Mouse (Mus musculus) forebrain, embryonic 14.5 days (tissue): Measurements from ENCODE around the gene Bex6. TPM values are rescaled to one million over a fixed set of nuclear protein-coding genes. Genes with fewer than 3 reads are reported as not detected.
"Not testable (repeated sequence)": the region's sequence is repeated elsewhere in the genome, so short reads cannot be mapped to it uniquely, and the experiment has no call there.

Source experiments
- ATAC-seq: fragments of 200-750 bp; cut with Nextera tagmentation; 2 replicates; pipeline ENCODE4 v1.8.0; 2017; ENCODE audit warnings: mild to moderate bottlenecking, moderate library complexity
- DNase-seq: peaks from one replicate; pipeline ENCODE4 v3.0.0-alpha.2; 2015; ENCODE audit warnings: low spot score
- H3K27ac ChIP-seq: fragments of 300-500 bp; sonication (generic); 2 replicates; pipeline ENCODE4 v1.5.1; 2014; ENCODE audit warnings: low read depth, mild to moderate bottlenecking, control low read depth, low read length, moderate library complexity
- H3K27me3 ChIP-seq: fragments of 300-500 bp; sonication (generic); replicated peaks from 2 replicates; pipeline ENCODE4 v1.6.1; 2014; ENCODE audit warnings: low read length, control low read depth, mixed read lengths; ENCODE audit not compliant: control insufficient read depth, insufficient read depth
- H3K36me3 ChIP-seq: fragments of 300-500 bp; sonication (generic); 2 replicates; pipeline ENCODE4 v1.6.1; 2014; ENCODE audit warnings: low read length, control low read depth; ENCODE audit not compliant: control insufficient read depth, insufficient read depth
- H3K4me1 ChIP-seq: fragments of 300-500 bp; sonication (generic); 2 replicates; pipeline ENCODE4 v1.6.1; 2014; ENCODE audit warnings: antibody characterized with exemption, low read length, control low read depth; ENCODE audit not compliant: control insufficient read depth, insufficient read depth
- H3K4me2 ChIP-seq: fragments of 300-500 bp; sonication (generic); 2 replicates; pipeline ENCODE4 v1.6.1; 2014; ENCODE audit warnings: mild to moderate bottlenecking, control low read depth, low read length
- H3K4me3 ChIP-seq: fragments of 300-500 bp; sonication (generic); 2 replicates; pipeline ENCODE4 v1.5.1; 2014; ENCODE audit warnings: low read depth, low read length, control low read depth
- H3K9ac ChIP-seq: fragments of 300-500 bp; sonication (generic); 2 replicates; pipeline ENCODE4 v1.6.1; 2014; ENCODE audit warnings: mild to moderate bottlenecking, low read length, control low read depth, moderate library complexity
- H3K9me3 ChIP-seq: fragments of 300-500 bp; sonication (generic); replicated peaks from 2 replicates; pipeline ENCODE4 v1.6.1; 2016; ENCODE audit warnings: low read length, control low read depth, mixed read lengths; ENCODE audit not compliant: control insufficient read depth
- WGBS: fragments of 180-500 bp; shearing (Covaris S2); extraction: QIAGEN DNeasy Blood & Tissue Kit; methylation state at CpG from one replicate; pipeline ENCODE4 v1.1.7; 2014; 5-methylcytosine and 5-hydroxymethylcytosine counted together
- polyA plus RNA-seq: library from polyadenylated mRNA; unstranded; fragments of >200 nt; fragmentation: Nextera tagmentation; extraction: Ambion mirVana; gene quantifications from 2 replicates; pipeline ENCODE4 v1.2.1, GENCODE M21; 2014

Gene Bex6
- polyA plus RNA-seq, 1 experiment from 2014 or later: not detected

DNA sequence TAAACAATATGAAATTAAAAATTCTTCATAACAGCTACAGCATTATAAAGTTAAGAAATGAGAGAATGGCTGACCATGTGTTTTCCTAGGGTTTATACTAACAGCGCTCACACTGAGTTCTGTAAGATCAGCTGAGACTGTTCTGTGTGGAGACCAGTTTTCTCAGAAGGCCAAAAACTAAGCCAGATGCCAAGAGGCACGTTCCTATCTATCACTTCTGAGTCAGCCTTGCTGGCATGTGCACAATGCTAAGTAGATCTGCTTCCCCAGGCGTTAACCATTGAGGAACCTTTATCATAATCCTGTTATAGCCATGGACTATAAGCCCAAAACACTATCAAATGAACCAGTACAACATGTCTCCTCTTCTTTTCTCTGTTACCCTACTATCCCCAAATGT is 52.4 kb downstream of the Bex6 start:
- H3K4me1 ChIP-seq, H3K27ac ChIP-seq, H3K9ac ChIP-seq, H3K27me3 ChIP-seq, H3K4me2 ChIP-seq, DNase-seq, H3K4me3 ChIP-seq, ATAC-seq, H3K9me3 ChIP-seq: not testable (repeated sequence)
- H3K36me3 ChIP-seq: peaks cover 41% of the 10 kb centered on the region
- WGBS: 91% methylated on average over 3 of the region's 3 CpGs

Other genes with a start within 250 kb of the Bex6 start
- gene Pigz, start 246.0 kb upstream of the Bex6 start, polyA plus RNA-seq: 0.91 and 2.2 TPM in 2 replicates
- gene 0610012G03Rik, start 231.3 kb upstream of the Bex6 start, polyA plus RNA-seq: 127 and 136 TPM in 2 replicates
- gene Ncbp2, start 231.3 kb upstream of the Bex6 start, polyA plus RNA-seq: 103 and 116 TPM in 2 replicates
- 7.5 and 9.5 TPM in 2 replicates for gene Senp5, start 176.5 kb upstream of the Bex6 start, polyA plus RNA-seq
- gene Pak2, start 100.5 kb upstream of the Bex6 start, polyA plus RNA-seq: 39.3 and 45.9 TPM in 2 replicates
- gene Pigx, start 80.1 kb upstream of the Bex6 start, polyA plus RNA-seq: 141 and 159 TPM in 2 replicates
- 49.8 and 54.1 TPM in 2 replicates for gene Cep19, start 80.0 kb upstream of the Bex6 start, polyA plus RNA-seq
- 7.9 and 10.6 TPM in 2 replicates for gene Nrros, start 14.2 kb upstream of the Bex6 start, polyA plus RNA-seq
- 10.6 and 10.7 TPM in 2 replicates for gene Fbxo45, start 67.3 kb downstream of the Bex6 start, polyA plus RNA-seq
- gene Wdr53, start 67.4 kb downstream of the Bex6 start, polyA plus RNA-seq: 15.8 and 16.5 TPM in 2 replicates
- not detected in 2 replicates for gene Smco1, start 91.6 kb downstream of the Bex6 start, polyA plus RNA-seq
- 21.0 and 23.0 TPM in 2 replicates for gene Rnf168, start 97.6 kb downstream of the Bex6 start, polyA plus RNA-seq
- 23.4 and 29.4 TPM in 2 replicates for gene Ubxn7, start 152.4 kb downstream of the Bex6 start, polyA plus RNA-seq
- not detected in 2 replicates for gene Tm4sf19, start 220.7 kb downstream of the Bex6 start, polyA plus RNA-seq
- gene Tctex1d2, start 239.9 kb downstream of the Bex6 start, polyA plus RNA-seq: 38.6 and 42.6 TPM in 2 replicates